Mouse (Mus musculus): ENCODE results near the gene Gpr152.

- no peak for TF ChIP-seq CTCF (IDR thresholded peaks at IDR 0.05; ENCODE audit: insufficient read depth, low read length)
- TF ChIP-seq POLR2A (IDR thresholded peaks at IDR 0.05; ENCODE audit: borderline replicate concordance, extremely low read depth, low read depth, low read length): no peak
Measured at GRCm38 (mm10) chr19:4115816-4116215, 23.8 kb upstream of the Gpr152 start.
